Mouse (Mus musculus) left cerebral cortex, adult 11 months (tissue): Measurements from ENCODE around the gene 1700034J05Rik.

Experiments
- DNase-seq: peaks from one replicate; pipeline ENCODE4 v3.0.0; 2022; ENCODE audit warnings: low spot score

Gene 1700034J05Rik

GRCm38 (mm10) chr6:146963396-146964150 is 9.4 kb upstream of the 1700034J05Rik start:
- no peak for DNase-seq

DNA sequence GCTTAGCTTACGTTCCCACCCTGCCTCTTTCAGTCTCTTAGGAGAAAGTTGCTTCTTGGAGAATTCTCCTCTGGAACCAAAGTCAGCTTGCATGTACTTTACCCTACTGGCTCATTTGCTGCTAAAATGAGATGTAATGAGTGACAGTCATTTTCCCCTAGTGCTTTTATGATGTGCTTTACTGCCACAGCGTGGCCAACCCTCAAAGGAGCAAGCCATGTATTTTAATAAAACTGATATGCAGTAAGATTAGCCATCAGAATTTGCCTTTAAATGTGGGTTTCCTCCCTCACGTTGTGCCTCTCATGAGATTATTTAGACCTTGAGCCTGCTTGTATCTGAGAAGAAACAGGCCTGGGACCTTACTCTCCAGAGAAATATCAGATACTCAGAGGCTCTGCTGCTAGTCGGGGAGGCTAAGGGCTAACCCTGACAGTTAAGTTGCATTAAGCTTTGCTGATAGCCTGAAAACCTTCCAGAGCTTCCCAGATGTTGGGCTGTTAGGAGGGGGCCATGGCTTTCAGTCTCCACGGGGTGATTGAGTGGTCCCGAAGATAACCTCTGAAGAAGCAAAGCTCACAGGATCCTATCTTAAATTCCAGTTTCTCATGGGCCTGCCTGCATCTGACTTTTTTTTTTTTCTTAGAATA is 7.7 kb upstream of the 1700034J05Rik start:
- no peak for DNase-seq

DNA sequence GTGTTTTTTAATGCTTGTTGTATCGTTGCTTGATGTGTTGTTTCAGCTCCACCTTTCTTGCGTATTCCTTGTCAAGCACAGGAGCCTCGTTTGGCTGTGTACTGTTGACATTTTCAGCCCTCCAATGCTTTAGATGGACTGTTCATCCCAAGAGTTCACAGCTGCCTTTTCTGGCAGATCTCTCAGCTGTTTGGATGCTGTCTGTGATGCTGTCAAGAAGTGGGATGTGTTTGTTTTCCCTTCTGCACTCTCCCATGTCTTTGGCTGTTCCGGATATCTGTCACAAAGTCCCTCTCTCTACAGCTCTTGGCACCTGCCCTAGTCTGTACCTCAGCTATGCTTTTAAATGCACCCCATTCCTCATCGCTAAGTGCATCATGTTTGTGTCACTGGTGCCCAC is 6.7 kb upstream of the 1700034J05Rik start:
- DNase-seq, result no peak

- DNase-seq, result no peak
Measured at GRCm38 (mm10) chr6:146959908-146960680, 5.9 kb upstream of the 1700034J05Rik start.

DNA sequence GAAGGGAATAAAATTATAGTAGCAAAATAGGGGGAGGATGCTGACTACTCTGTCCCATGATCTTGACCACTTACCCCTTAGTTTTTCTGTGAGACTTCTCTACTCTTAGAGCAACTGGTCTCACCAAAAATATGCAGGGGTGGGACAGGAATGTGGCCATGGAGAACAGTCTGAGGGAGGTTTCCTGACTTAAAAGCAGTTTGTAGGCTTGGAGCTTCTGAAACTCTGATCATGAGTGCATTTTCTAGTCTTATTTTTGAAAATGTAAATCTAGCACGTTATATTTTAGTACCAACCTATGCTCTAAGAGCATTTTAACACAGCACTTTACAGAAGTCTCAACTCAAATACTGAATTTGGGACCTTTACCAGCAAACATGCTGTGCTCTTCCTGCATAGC is 4.5 kb upstream of the 1700034J05Rik start:
- DNase-seq, result no peak

DNA sequence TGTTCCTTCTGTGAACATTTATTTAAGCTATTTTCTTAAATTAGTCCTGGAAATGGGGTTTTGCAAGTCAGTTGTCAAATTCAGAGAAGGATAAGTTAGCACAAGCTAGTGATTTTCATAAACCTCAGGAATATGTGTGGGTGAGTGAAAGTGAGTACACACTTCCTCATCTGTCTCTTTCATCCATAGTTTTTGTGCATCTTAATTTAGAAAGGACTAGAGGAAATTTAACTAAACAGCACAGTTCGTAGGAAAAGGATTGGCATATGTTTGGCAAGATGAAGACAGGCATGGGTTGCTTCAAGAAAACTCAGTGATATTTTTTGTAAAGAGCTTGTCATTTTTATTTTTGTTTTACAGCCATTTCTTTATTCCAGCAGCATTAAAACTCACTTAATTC is 2.7 kb upstream of the 1700034J05Rik start:
- no peak for DNase-seq

DNA sequence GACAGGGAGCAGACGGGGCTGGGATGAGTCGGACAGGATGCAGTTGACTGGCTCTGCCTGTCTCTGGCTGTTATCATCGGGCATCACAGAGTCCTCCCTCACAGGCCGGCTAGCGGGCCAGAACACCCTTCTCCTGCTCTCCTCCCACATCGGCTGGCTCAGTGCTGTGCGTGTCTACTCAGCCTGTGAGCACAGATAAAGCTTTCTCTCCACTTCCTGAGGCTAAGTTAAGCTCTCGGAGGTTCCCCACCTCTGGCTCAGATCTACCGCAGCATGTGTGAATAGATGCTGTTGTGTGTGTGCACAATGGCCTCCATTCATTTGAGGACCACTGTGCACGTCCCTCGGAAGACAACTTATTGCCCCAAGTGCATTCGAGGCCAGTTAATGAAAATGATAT is 1.7 kb upstream of the 1700034J05Rik start:
- no peak for DNase-seq

DNA sequence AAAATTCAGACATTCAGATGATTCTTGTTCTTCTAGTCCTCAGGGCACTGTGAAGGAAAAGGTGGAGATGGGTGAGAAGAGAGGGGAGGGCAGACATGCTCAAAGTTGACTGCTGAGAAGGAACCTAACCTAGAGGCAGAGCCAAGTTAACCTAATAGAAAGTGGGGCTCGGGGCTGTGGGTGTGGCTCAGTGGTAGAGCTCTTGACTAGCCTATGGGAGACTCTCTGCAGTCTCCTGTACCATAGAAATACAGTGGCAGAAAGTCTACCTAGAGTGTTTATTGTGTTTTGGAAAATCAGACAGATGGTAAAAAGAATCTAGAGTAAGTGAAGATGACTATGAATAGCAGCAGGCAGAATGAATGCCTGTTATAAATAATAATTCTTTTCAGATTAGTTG is 1.3 kb upstream of the 1700034J05Rik start:
- no peak for DNase-seq

GRCm38 (mm10) chr6:146950454-146950832 is 3.8 kb downstream of the 1700034J05Rik start:
- DNase-seq, result no peak

DNA sequence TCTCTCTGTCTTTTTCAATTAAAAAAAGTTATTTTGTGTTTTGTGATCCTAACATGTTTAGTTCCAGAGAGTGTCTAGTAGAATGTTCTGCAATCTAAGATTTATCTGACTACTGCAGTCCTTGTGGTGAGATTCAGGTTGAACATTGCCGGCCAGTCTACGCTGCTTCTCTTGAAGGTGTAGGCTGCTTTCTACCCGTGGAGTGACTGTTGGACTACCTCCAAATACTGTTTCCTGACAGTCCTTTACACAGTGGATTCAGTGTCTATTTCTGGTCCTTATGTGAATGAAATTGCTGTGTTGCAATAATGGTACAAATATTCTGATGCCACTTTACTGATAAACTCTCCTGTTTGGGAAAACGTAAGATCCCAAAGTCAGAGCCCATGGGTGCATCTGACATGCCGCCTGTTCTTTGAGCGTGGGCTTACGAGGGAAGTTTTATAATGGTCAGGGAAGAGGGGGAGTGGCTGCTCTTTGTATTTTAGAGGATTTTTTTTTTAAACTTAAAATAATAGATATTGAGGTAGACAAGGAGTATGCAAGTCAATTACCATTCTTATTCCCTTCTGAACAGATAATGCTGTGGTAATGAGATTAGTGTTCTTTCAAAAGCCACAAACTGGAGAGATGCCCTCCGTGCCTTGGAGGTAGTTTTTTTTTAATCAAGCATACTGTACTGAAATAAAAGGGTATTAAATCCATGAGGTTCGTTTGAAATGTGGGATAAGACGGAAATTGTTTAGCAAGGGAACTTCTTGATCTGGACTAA is 4.4 kb downstream of the 1700034J05Rik start:
- no peak for DNase-seq

DNA sequence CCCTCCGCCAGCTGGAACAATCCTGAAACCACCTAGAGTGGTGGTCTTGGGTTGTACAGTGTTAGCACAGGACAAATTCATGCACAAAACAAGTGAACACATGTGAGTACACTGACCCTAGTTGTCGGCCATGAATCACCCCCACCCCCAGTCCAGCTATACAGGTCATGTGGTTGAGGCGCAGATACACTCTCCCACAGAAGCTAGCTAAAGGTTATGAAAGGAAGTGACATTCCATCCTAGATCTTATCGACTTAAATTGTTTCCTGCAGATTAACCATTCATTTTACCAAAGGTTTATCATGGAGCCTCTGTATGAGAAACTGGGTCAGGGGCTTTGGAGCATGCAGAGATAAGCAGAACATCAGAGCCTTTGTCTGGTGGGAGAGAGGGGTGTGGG is 7.0 kb downstream of the 1700034J05Rik start:
- no peak for DNase-seq

DNA sequence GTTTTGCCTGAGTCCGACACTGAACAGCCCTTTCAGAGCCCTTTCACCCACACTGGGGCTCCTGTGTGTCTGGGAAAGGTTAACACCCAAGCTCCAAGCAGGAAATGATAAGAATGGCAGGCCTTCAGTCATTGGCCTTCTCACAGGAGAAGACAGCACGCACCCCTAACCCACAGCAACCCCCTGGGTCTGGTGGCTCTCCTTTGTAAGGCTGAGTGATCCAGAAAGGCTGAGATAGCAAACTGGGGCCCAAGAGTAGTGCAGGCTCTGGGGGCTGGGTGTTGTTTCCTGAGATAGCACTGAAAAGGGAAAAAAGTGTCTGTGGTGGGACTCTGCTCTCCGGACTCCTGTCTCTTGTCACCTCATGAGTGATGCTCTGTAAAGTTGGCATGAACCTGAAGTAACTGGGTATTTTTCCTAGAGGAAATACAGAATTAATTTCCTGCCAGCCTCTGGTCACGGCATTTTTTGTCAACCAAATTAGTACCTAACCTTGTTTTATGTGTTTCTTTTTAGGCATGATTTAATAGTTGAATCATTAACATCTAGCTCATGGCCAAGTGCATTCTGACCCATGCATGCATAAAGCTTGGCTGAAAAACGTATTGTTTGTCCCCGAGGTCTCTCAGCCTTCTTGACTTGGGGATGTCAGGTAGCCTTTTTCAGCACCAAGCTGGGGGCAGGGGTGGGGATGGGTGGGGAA is 7.7 kb downstream of the 1700034J05Rik start:
- no peak for DNase-seq

DNA sequence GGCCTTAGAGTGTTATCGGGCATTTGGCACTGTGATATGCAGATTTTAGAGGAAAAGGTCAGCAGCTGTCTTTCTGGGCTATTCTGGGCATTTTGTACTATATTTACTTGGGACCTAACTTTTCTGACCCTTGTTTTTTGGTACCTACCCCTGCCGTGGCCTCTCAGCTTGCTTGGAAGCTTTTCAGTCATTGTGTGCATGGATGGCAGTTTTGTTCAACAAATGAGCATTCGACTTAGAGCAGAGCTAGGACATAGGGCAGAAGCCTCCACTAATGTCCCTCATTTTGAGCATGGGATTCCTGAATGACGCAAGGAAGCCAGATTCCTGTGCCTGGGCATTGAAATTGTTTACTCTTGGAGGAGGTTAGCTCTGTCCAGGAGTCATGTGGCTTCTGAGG is 9.4 kb downstream of the 1700034J05Rik start:
- no peak for DNase-seq

DNA sequence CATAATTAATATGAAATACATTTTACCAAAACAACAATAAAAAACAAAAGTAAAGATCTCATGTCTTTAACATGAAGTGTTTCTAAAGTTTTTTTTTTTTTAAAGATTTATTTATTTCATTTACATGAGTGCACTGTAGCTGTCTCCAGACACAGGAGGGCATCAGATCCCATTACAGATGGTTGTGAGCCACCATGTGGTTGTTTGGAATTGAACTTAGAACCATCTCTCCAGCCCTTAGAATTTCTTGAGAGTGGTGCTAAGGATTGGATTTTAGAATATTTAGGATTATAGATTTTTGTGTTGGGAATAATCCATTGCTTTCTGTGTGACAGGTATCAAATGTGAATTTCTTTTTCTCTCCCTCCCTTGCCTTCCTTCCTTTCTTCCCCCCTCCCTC is 10.2 kb downstream of the 1700034J05Rik start:
- no peak for DNase-seq

DNA sequence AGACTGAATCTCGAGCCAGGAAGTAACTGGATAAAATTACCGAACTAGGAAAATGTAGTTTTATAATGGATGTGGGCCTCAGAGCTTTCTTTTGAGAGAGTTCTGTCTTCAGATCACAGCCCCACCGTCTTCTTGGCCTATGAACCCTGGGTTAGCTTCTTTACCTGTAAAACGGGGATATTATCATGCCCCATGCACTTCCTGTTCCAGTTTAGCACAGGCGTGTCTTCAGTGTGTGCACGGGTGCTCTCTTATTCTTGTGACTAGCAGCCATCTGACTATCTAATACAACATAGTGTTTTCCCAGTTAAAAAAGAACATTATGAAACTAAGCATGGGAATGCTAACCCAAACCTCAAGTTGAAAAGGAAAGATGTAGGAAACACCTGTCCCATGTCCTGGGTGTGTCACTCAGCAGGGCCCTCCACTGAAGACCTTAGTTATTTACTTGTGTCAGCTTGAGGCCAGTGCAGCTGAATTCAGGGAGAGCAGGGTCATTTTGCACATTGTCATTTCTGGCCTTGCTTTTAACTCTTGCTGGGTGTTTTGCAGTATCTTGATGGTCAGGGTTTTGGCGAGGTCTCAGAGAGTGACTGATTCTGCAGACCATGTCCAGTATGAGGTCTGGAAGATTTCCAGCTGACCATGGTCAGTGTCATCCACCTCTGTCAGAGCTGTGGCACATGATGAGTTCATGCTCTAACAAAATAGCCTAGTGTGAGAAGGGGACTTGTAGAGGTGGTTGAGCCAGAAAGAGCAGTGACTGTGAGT is 12.5 kb downstream of the 1700034J05Rik start:
- DNase-seq, result no peak

GRCm38 (mm10) chr6:146939026-146939425 is 15.2 kb downstream of the 1700034J05Rik start:
- DNase-seq, result no peak

- no peak for DNase-seq
Measured at GRCm38 (mm10) chr6:146935957-146936356, 18.3 kb downstream of the 1700034J05Rik start.

DNA sequence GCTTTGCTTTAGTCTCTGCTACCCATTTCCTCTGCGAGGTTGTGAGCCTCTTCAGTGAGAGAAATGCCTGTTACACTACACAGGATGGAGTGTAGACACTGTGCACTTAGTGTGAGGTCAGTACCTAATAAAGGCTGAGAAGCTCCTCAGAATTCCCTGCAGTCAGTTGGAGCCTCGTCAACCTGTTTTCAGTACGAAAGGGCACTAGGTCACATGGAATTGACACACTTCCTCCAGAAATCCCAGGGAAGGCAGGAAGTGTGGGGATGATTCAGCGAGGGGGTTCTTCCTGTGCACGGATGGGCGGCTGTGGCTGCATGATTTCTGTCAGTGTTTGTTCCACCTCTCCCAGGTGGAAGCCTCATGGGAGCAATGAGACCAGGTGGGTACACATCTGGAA is 21.1 kb downstream of the 1700034J05Rik start:
- DNase-seq, result no peak

GRCm38 (mm10) chr6:146929031-146929430 is 25.2 kb downstream of the 1700034J05Rik start:
- no peak for DNase-seq

DNA sequence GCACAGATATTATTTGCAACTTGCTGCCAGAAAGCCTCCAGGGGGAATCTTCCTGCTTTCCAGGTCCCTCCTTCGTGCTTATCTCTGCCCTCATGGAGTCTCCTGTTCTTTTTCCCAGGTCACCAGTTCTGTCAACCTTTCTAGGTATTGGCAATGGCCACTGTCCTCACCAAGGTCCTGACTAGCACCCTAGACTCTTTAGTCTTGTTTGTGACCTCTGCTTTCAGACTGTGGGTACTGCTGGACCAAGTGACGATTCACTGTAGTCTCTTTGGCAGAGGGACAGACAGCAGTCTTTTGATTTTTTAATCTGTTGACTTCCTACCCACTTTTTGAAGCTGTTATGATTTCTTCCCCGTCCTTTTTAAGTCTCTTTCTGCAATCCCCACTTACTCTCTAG is 26.1 kb downstream of the 1700034J05Rik start:
- DNase-seq, result no peak

DNA sequence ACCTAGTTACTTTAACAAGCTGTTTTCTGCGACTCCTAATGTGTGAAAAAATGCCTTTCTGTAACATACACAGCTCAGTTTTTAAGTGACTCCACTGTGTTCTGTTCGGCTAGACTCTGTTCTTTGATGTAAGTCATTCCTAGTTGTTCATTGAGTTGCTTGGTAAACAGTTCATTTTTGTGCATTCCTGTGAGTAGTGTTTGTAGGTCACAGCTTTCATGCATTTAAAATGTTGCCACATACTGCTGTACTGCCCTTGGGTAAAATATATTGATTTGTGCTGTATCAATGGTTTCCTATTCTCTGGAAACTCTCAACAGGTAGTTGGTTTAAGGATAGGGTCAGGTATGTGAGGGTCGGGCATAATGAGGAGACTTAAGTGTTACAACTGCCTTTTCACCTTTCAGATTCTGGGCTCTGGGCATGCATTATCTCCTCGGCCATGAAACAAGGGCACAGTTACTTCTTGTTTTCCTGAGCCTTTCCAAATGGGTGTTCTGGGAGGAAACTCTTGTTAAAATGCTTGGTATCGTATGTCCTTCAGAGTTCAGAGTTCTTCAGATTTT is 27.7 kb downstream of the 1700034J05Rik start:
- no peak for DNase-seq
